Mouse (Mus musculus): ENCODE measurements at regions not wholly inside any gene's neighbourhood (a gene's known extent, or its start where the extent isn't known, plus 50 kb on each side); places are given as distances from the start of the nearest gene placed in this dataset.

GRCm38 (mm10) chr19:26037270-26037669, 365.1 kb downstream of the Dmrt2 start:
- TF ChIP-seq CTCF (IDR thresholded peaks at IDR 0.05; ENCODE audit: borderline replicate concordance, control insufficient read depth, extremely low read depth, insufficient read depth, low read length, poor library complexity): no peak
- no peak for TF ChIP-seq POLR2A (IDR thresholded peaks at IDR 0.05; ENCODE audit: control insufficient read depth, extremely low read depth, insufficient read depth, low read length, poor library complexity)

All from thymus, adult 2 months (tissue).